Mouse (Mus musculus) MEL (cell line): ENCODE data around the gene R3hcc1l. TPM values are rescaled to one million over a fixed set of nuclear protein-coding genes. Genes with fewer than 3 reads are reported as not detected.

Source experiments
- DNase-seq: peaks from one replicate; pipeline ENCODE4 v3.0.0; 2011; ENCODE audit warnings: low read depth, low spot score
- H3K27ac ChIP-seq: 2 replicates; pipeline ENCODE4 v1.5.1; 2012; ENCODE audit warnings: low read depth, mild to moderate bottlenecking, control low read depth, low read length, moderate library complexity; ENCODE audit not compliant: control insufficient read depth
- H3K27me3 ChIP-seq, 2 experiments: fragments of 150-350 bp in 1 of 2; sonication (generic) in 1 of 2; 2 replicates each; pipeline ENCODE4 v1.6.1; 2012; ENCODE audit warnings: low read length in 2 of 2, mild to moderate bottlenecking in 2 of 2, improper control_type of control experiment in 1 of 2, moderate library complexity in 1 of 2; ENCODE audit not compliant: insufficient read depth in 2 of 2, control insufficient read depth in 1 of 2
- H3K36me3 ChIP-seq, 2 experiments: 2 replicates each; pipeline ENCODE4 v1.6.1; 2012 to 2014; ENCODE audit warnings: low read length in 2 of 2, improper control_type of control experiment in 1 of 2, inconsistent platforms in 1 of 2, mild to moderate bottlenecking in 1 of 2; ENCODE audit not compliant: insufficient read depth in 2 of 2, control insufficient read depth in 1 of 2
- H3K4me1 ChIP-seq, 2 experiments: fragments of 150-350 bp in 1 of 2; sonication (generic) in 1 of 2; 2 replicates each; pipeline ENCODE4 v1.6.1; 2012; ENCODE audit warnings: low read length in 2 of 2, improper control_type of control experiment in 1 of 2, mild to moderate bottlenecking in 1 of 2; ENCODE audit not compliant: insufficient read depth in 2 of 2, control insufficient read depth in 1 of 2
- H3K4me3 ChIP-seq, 2 experiments: fragments of 150-350 bp in 1 of 2; sonication (generic) in 1 of 2; 2 replicates each; pipeline ENCODE4 v1.5.1; 2012; ENCODE audit warnings: low read depth in 2 of 2, low read length in 2 of 2, mild to moderate bottlenecking in 2 of 2, moderate library complexity in 2 of 2, control low read depth in 1 of 2, improper control_type of control experiment in 1 of 2; ENCODE audit not compliant: control insufficient read depth in 1 of 2, insufficient read depth in 1 of 2
- H3K79me2 ChIP-seq: 2 replicates; pipeline ENCODE4 v1.6.1; 2012; ENCODE audit warnings: mild to moderate bottlenecking, low read length, moderate library complexity; ENCODE audit not compliant: control insufficient read depth, poor library complexity, insufficient read depth
- H3K9ac ChIP-seq: 2 replicates; pipeline ENCODE4 v1.6.1; 2012; ENCODE audit warnings: low read depth, mild to moderate bottlenecking, control low read depth, low read length, moderate library complexity; ENCODE audit not compliant: control insufficient read depth, poor library complexity, severe bottlenecking
- H3K9me3 ChIP-seq: fragments of 150-350 bp; sonication (generic); replicated peaks from 2 replicates; pipeline ENCODE4 v1.6.1; 2012; ENCODE audit warnings: mild to moderate bottlenecking, low read length, improper control_type of control experiment, moderate library complexity; ENCODE audit not compliant: insufficient read depth
- CHD1 ChIP-seq: IDR thresholded peaks from 2 replicates; pipeline ENCODE4 v1.6.1; 2012; ENCODE audit warnings: low read depth, mild to moderate bottlenecking, inconsistent platforms, low read length, improper control_type of control experiment
- CHD2 ChIP-seq: IDR thresholded peaks from 2 replicates; pipeline ENCODE4 v1.6.1; 2011; ENCODE audit warnings: low read length, improper control_type of control experiment
- E2F4 ChIP-seq: IDR thresholded peaks from 2 replicates; pipeline ENCODE4 v1.6.1; 2011; ENCODE audit warnings: low read depth, low read length, improper control_type of control experiment, borderline replicate concordance
- EP300 ChIP-seq, 2 experiments: IDR thresholded peaks; 2 replicates each; pipeline ENCODE4 v1.6.1; 2011; ENCODE audit warnings: improper control_type of control experiment in 2 of 2, low read length in 2 of 2, low read depth in 1 of 2, mild to moderate bottlenecking in 1 of 2
- GABPA ChIP-seq: IDR thresholded peaks from 2 replicates; pipeline ENCODE4 v1.6.1; 2012; ENCODE audit warnings: low read depth, mild to moderate bottlenecking, inconsistent platforms, low read length, improper control_type of control experiment, moderate library complexity
- GATA1 ChIP-seq: IDR thresholded peaks from 2 replicates; pipeline ENCODE4 v1.6.1; 2011; ENCODE audit warnings: low read depth, low read length, improper control_type of control experiment
- HCFC1 ChIP-seq: IDR thresholded peaks from 2 replicates; pipeline ENCODE4 v1.6.1; 2012; ENCODE audit warnings: low read depth, mild to moderate bottlenecking, inconsistent platforms, low read length, improper control_type of control experiment, moderate library complexity
- JUND ChIP-seq: IDR thresholded peaks from 2 replicates; pipeline ENCODE4 v1.6.1; 2011; ENCODE audit warnings: low read depth, mild to moderate bottlenecking, improper control_type of control experiment, low read length
- KAT2A ChIP-seq: conservative IDR thresholded peaks from 2 replicates; pipeline ENCODE4 v1.6.1; 2012; ENCODE audit warnings: low read depth, low read length, improper control_type of control experiment, inconsistent platforms
- MAFK ChIP-seq: IDR thresholded peaks from 2 replicates; pipeline ENCODE4 v1.6.1; 2011; ENCODE audit warnings: low read depth, mild to moderate bottlenecking, low read length, improper control_type of control experiment, borderline replicate concordance
- MAZ ChIP-seq: IDR thresholded peaks from 2 replicates; pipeline ENCODE4 v1.6.1; 2012; ENCODE audit warnings: low read depth, mild to moderate bottlenecking, inconsistent platforms, low read length, improper control_type of control experiment
- MEF2A ChIP-seq: IDR thresholded peaks from 2 replicates; pipeline ENCODE4 v1.6.1; 2014; ENCODE audit warnings: low read depth, mild to moderate bottlenecking, inconsistent platforms, low read length, improper control_type of control experiment; ENCODE audit not compliant: poor library complexity, insufficient replicate concordance, severe bottlenecking; ENCODE audit errors: extremely low read depth
- MXI1 ChIP-seq: IDR thresholded peaks from 2 replicates; pipeline ENCODE4 v1.6.1; 2011; ENCODE audit warnings: mild to moderate bottlenecking, low read depth, low read length, improper control_type of control experiment
- NELFE ChIP-seq: IDR thresholded peaks from 2 replicates; pipeline ENCODE4 v1.6.1; 2011; ENCODE audit warnings: low read depth, low read length, improper control_type of control experiment
- POLR2AphosphoS5 ChIP-seq: IDR thresholded peaks from 2 replicates; pipeline ENCODE4 v1.6.1; 2012; ENCODE audit warnings: low read depth, borderline replicate concordance, mild to moderate bottlenecking, inconsistent platforms, low read length, moderate library complexity, mixed read lengths
- RCOR1 ChIP-seq: IDR thresholded peaks from 2 replicates; pipeline ENCODE4 v1.6.1; 2012; ENCODE audit warnings: low read depth, mild to moderate bottlenecking, inconsistent platforms, low read length, improper control_type of control experiment
- TAL1 ChIP-seq: IDR thresholded peaks from 2 replicates; pipeline ENCODE4 v1.6.1; 2012; ENCODE audit warnings: mild to moderate bottlenecking, inconsistent platforms, low read length, moderate library complexity, mixed read lengths
- TBP ChIP-seq: IDR thresholded peaks from 2 replicates; pipeline ENCODE4 v1.8.0; 2011; ENCODE audit warnings: low read depth, low read length, improper control_type of control experiment
- TCF12 ChIP-seq: IDR thresholded peaks from 2 replicates; pipeline ENCODE4 v1.6.1; 2014; ENCODE audit warnings: low read depth, mild to moderate bottlenecking, inconsistent platforms, low read length, improper control_type of control experiment, moderate library complexity
- USF1 ChIP-seq: IDR thresholded peaks from 2 replicates; pipeline ENCODE4 v1.6.1; 2014; ENCODE audit warnings: low read depth, mild to moderate bottlenecking, inconsistent platforms, low read length, improper control_type of control experiment, moderate library complexity
- ZMIZ1 ChIP-seq: IDR thresholded peaks from 2 replicates; pipeline ENCODE4 v1.6.1; 2012; ENCODE audit warnings: low read depth, mild to moderate bottlenecking, inconsistent platforms, low read length, improper control_type of control experiment, moderate library complexity
- ZNF384 ChIP-seq: IDR thresholded peaks from 2 replicates; pipeline ENCODE4 v1.6.1; 2012; ENCODE audit warnings: low read depth, mild to moderate bottlenecking, inconsistent platforms, low read length, improper control_type of control experiment
- polyA plus RNA-seq, 2 experiments: library from polyadenylated mRNA; stranded (reverse) in 1 of 2; unstranded in 1 of 2; fragments of >175 nt in 1 of 2; fragments of >200 nt in 1 of 2; gene quantifications; 2 replicates each; pipeline versions ENCODE4 v1.2.1 to v1.2.4; 2012; ENCODE audit warnings: low replicate concordance in 2 of 2, low read depth in 1 of 2; ENCODE audit not compliant: insufficient read length in 2 of 2, insufficient read depth in 1 of 2, missing spikeins in 1 of 2
- total RNA-seq: library from RNA; depleted of rRNA; stranded (reverse); fragments of 300-350 nt; gene quantifications from 2 replicates; pipeline ENCODE4 v1.2.3, GENCODE M21; 2012

The R3hcc1l gene
- total and polyA plus RNA-seq, 3 experiments, result 14.8 to 119 (median 21.5) TPM

DNA sequence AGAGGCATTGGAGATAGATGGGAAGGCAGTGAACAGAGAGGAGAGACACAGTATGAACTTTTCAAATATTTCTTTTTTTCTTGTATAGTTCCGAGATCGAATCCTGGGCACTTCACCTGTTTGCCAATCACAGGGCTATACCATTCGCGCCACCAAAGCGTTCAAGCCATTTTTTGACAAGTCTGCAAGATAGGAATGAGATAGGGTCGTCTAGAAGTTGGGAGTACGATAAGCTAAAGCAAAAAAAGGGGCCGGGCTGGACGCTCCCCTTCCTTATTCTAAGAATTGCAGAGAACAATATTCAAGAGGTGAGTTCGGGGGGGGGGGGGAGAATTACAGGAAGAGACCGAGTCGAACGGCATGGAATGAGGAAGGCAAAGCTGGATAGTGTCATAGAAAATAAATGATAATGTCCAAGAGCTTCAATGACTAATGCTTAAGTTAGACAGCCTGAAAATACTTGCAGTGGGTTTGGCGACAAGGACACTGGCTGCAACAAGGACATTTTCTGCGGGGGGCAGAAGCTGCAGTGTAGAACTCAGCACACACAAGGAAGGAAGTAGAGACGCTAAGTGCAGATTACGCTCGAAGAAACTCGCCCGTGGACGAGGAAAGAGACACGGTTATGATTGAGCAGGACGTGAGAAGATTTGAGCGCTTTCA is 471 bp upstream of the R3hcc1l start (continued):
- TF ChIP-seq JUND (no peak; the same call in 1 of the 2 replicates), TAL1 (no peak), NELFE (no peak)

DNA sequence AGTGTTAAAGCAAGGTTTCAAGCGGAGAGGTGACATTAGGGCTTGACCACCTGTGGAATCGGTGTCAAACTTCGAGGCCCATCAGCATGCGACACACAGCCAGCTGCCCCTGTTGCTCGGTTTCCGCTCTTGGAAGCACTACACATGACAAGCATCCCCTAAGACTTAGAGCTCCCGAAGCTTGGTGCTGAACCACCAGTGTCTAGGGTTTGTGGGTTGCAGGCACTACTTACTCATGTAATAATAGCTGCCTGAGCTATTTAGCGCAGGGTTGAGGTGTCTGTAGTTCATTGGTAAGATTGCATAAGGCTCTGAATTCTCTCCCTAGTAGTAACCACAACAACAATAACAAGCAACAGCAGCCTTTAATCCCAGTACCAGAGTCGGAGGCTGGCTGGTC is 1.2 kb downstream of the R3hcc1l start:
- TF ChIP-seq ZMIZ1 (no peak), CHD1 (0 out of 2 replicates have a peak, but pooled peaks have one; percentile 3)
- Histone ChIP-seq H3K4me3 (peak overlapping the region; percentile 78 to 97), H3K9me3 (no peaks in the 10 kb centered on the region), H3K27me3 (no peaks in the 10 kb centered on the region), H3K4me1 (peaks cover 12 to 19% of the 10 kb centered on the region in 2 experiments), H3K79me2 (peaks cover 41% of the 10 kb centered on the region), H3K36me3 (peaks cover 0 to 36% of the 10 kb centered on the region in 2 experiments; a peak in 3 of 4 replicates), H3K9ac (peak overlapping the region; percentile 96), H3K27ac (no peak overlapping the region)
- DNase-seq, result peak; percentile 63

DNA sequence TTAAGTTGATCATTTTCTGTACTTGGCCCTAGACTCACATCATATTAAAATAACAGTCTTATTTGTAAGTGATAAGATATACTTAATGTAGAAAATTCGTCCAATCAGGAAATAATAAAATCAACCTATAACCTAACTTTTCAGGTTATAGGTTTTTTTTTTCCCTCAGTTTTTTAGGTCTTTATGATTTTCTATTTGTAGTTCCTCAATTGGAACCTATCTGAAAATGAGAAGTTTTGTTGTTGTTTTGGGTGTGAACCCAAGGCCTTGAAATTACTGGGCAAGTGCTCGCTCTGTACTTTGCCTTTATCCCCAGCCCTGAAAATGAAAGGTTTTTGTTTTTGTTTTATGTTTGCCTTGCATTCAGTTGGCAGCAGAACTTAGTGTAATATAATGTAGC is 6.1 kb downstream of the R3hcc1l start:
- H3K27me3 ChIP-seq, result no peaks in the 10 kb centered on the region
- TF ChIP-seq HCFC1 (no peak), TBP (peak; percentile 60; the same call in 1 of the 2 replicates), ZNF384 (peak; percentile 61), EP300 (IDR thresholded peaks at IDR 0.05; ENCODE audit: low read depth in 1 of 2, low read length in 2 of 2) (no peak)
- H3K36me3 ChIP-seq, result peaks cover 0 to 44% of the 10 kb centered on the region in 2 experiments; a peak in 3 of 4 replicates
- H3K9ac ChIP-seq, result no peak overlapping the region
- peak; percentile 39 for DNase-seq
- peaks cover 15 to 20% of the 10 kb centered on the region in 2 experiments for H3K4me1 ChIP-seq
- H3K79me2 ChIP-seq, result peaks cover 59% of the 10 kb centered on the region
- no peaks in the 10 kb centered on the region for H3K9me3 ChIP-seq
- H3K4me3 ChIP-seq, result no peak overlapping the region
- no peak overlapping the region for H3K27ac ChIP-seq

DNA sequence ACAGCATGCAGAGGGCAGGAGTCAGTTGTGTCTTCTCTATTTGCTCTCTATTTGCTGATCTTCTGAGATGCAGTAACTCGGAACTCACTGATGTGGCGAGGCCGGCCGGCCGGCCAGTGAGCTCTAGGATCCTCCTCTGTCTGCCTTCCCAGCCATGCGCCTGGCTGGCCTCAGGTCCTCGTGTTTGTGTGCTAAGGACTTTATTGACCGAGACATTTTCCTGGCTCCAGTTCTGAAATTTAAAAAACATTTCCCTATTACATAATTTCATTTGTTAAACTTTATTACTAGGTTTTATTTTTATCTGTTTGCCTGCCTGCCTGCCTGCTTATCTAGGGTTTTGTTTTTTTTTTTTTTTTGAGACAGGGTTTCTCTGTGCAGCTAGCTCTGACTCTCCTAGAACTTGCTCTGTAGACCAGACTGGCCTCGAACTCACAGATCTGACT is 11.5 kb downstream of the R3hcc1l start:
- peak overlapping the region; percentile 42 to 56 for H3K4me3 ChIP-seq
- H3K9me3 ChIP-seq, result no peaks in the 10 kb centered on the region
- peaks cover 53% of the 10 kb centered on the region for H3K79me2 ChIP-seq
- peak overlapping the region; percentile 78 for H3K27ac ChIP-seq
- peak; percentile 65 for DNase-seq
- H3K4me1 ChIP-seq, result peaks cover 24 to 29% of the 10 kb centered on the region in 2 experiments
- peaks cover 0 to 52% of the 10 kb centered on the region in 2 experiments; a peak in 2 of 4 replicates for H3K36me3 ChIP-seq
- H3K9ac ChIP-seq, result peak overlapping the region; percentile 70
- no peaks in the 10 kb centered on the region for H3K27me3 ChIP-seq
- TF ChIP-seq GATA1 (peak; percentile 90), KAT2A (no peak), JUND (no peak), MXI1 (peak; percentile 59; the same call in 1 of the 2 replicates), MAFK (no peak), POLR2AphosphoS5 (no peak), ZNF384 (peak; percentile 99), TCF12 (peak; percentile 78), USF1 (no peak), TAL1 (peak; percentile 51), HCFC1 (no peak), TBP (no peak), E2F4 (no peak), RCOR1 (no peak), GABPA (no peak), MEF2A (no peak), MAZ (no peak), CHD2 (no peak)
